Mouse (Mus musculus) ovary, postnatal 10 days (tissue): ENCODE data around the gene Olfr1087.
"Not testable (repeated sequence)": the region's sequence is repeated elsewhere in the genome, so short reads cannot be mapped to it uniquely, and the experiment has no call there.

ENCODE experiments used
- DNase-seq: peaks from one replicate; pipeline ENCODE4 v3.0.0; 2022; ENCODE audit warnings: low spot score

Gene Olfr1087

GRCm38 (mm10) chr2:86698295-86698694 is at the start of gene Olfr1087:
TSS of gene Olfr1087 (minus strand) at chr2:86698395.
- no peak for DNase-seq

DNA sequence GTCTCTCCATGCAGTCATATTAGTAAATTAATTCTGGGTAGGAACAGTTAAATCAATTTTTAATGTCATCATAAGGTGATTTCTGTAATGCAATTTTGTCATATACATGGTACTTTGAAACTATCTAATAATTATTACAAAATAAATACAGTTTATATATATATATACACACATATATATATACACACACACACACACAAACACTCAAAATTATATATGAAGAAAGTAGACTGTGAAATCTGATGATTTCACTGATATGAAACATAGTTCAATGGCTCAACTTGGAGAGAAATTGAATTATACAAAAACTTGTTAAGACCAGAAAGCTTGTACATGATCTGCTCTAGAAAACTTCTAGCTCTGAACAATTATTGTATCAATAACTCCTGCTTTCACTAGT is 35.4 kb upstream of the Olfr1087 start, which contains the start of gene Olfr1089:
TSS of gene Olfr1089 (minus strand) at position 101 of the 400 bp plus-strand sequence.
- DNase-seq: no peak

- no peak for DNase-seq
These were observed 18.2 kb downstream of the Olfr1087 start, which contains the start of gene Olfr1086 for GRCm38 (mm10) chr2:86679992-86680391. TSS of gene Olfr1086 (minus strand) at chr2:86680092.

GRCm38 (mm10) chr2:86661919-86662318 is 36.3 kb downstream of the Olfr1087 start, which contains the start of gene Olfr1085:
TSS of gene Olfr1085 (minus strand) at chr2:86662019.
- no peak for DNase-seq

- DNase-seq: not testable (repeated sequence)
These were observed 58.6 kb downstream of the Olfr1087 start, which contains the start of gene Olfr1084 for GRCm38 (mm10) chr2:86639625-86640024. TSS of gene Olfr1084 (minus strand) at chr2:86639725.
